Comparison of ENCODE assay signal across 8 mouse cellular contexts in the genomic region with DNA sequence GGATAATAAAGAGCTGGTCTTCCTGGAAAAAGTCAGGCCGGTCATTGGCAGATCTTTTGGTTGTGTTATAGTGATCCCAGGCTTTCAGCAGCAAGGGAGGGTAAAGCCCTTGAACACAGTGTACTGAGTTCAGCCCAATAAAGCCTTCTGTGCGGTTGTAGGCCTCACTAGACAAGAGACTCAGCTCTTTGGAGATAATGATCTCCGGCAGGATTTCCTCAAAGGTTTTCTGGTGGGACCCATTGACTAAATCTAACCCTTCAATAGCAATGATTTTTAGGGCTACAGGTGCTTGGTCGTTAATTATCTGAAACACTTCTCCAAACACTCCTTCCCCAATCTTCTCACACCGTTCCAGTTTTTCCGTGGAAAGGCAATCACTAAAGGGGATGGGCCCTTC. TPM values are rescaled to one million over a fixed set of nuclear protein-coding genes. Genes with fewer than 3 reads are reported as not detected.
DNase-seq lines count a peak whose midpoint lies in the region; ATAC-seq and TF ChIP-seq lines count a peak whose summit lies in the region.

No protein-coding gene starts in this region.

- no peak overlapping the region for H3K27ac ChIP-seq in kidney, embryonic 16.5 days (ENCODE audit: low read length)
- H3K27ac ChIP-seq in bone marrow, adult 2 months (ENCODE audit: control insufficient read depth, insufficient read depth, low read depth, low read length, poor library complexity): no peak overlapping the region
- H3K27ac ChIP-seq in hindbrain, embryonic 14.5 days: no peak overlapping the region
- no peak overlapping the region for H3K27ac ChIP-seq in midbrain, embryonic 15.5 days
- H3K27ac ChIP-seq in layer of hippocampus, adult 2 months: no peak overlapping the region

- no peak for DNase-seq in kidney, postnatal 14 days
- DNase-seq in hindbrain, embryonic 14.5 days (ENCODE audit: low spot score): no peak
- no peak for DNase-seq in urinary bladder, adult 2 months (ENCODE audit: low spot score)
- no peak for DNase-seq in layer of hippocampus, adult 2 months (ENCODE audit: low spot score in 2 of 2)

- no peaks in the 10 kb centered on the region for H3K27me3 ChIP-seq in kidney, embryonic 16.5 days (ENCODE audit: insufficient read depth, low read length)
- H3K27me3 ChIP-seq in hindbrain, embryonic 14.5 days (ENCODE audit: control insufficient read depth, insufficient read depth, low read length): no peaks in the 10 kb centered on the region
- no peaks in the 10 kb centered on the region for H3K27me3 ChIP-seq in midbrain, embryonic 15.5 days (replicated peaks)

- H3K4me1 ChIP-seq in kidney, embryonic 16.5 days (ENCODE audit: insufficient read depth, low read length): peaks cover 32% of the 10 kb centered on the region
- no peaks in the 10 kb centered on the region; the same call in none of the 2 replicates for H3K4me1 ChIP-seq in bone marrow, adult 2 months (ENCODE audit: control insufficient read depth, insufficient read depth, low read length)
- peaks cover 6% of the 10 kb centered on the region for H3K4me1 ChIP-seq in hindbrain, embryonic 14.5 days (replicated peaks; ENCODE audit: control insufficient read depth, insufficient read depth, low read length)
- H3K4me1 ChIP-seq in midbrain, embryonic 15.5 days: peaks cover 8% of the 10 kb centered on the region; the same call in 1 of the 2 replicates

- no peaks in the 10 kb centered on the region for H3K9me3 ChIP-seq in kidney, embryonic 16.5 days (ENCODE audit: low read length)
- no peaks in the 10 kb centered on the region for H3K9me3 ChIP-seq in hindbrain, embryonic 14.5 days (ENCODE audit: control insufficient read depth, low read length)
- no peaks in the 10 kb centered on the region for H3K9me3 ChIP-seq in midbrain, embryonic 15.5 days

- WGBS in kidney, embryonic 16.5 days: 55% methylated on average over 6 of the region's 6 CpGs
- WGBS in bone marrow, adult 2 months: 28% methylated on average over 6 of the region's 6 CpGs
- 95% methylated on average over 6 of the region's 6 CpGs for WGBS in hindbrain, embryonic 14.5 days
- 91% methylated on average over 6 of the region's 6 CpGs for WGBS in midbrain, embryonic 15.5 days

- TF ChIP-seq POLR2A in bone marrow, adult 2 months (IDR thresholded peaks at IDR 0.05; ENCODE audit: borderline replicate concordance, control insufficient read depth, low read depth, low read length): no peak

- TF ChIP-seq CTCF in bone marrow, adult 2 months (IDR thresholded peaks at IDR 0.05; ENCODE audit: control insufficient read depth, insufficient read depth, low read length): no peak
- no peak for TF ChIP-seq CTCF in layer of hippocampus, adult 2 months (conservative IDR thresholded peaks at IDR 0.05)

- H3K4me2 ChIP-seq in kidney, embryonic 16.5 days (replicated peaks; ENCODE audit: low read depth, low read length): peak overlapping the region; percentile 67
- peak overlapping the region; percentile 88 for H3K4me2 ChIP-seq in hindbrain, embryonic 14.5 days (replicated peaks)
- H3K4me2 ChIP-seq in midbrain, embryonic 15.5 days: 0 out of 2 replicates have a peak overlapping the region, but pooled peaks have one; percentile 80

- H3K36me3 ChIP-seq in kidney, embryonic 16.5 days (ENCODE audit: insufficient read depth, low read length): peaks cover 24% of the 10 kb centered on the region
- H3K36me3 ChIP-seq in hindbrain, embryonic 14.5 days (replicated peaks; ENCODE audit: control insufficient read depth, insufficient read depth): no peaks in the 10 kb centered on the region
- no peaks in the 10 kb centered on the region for H3K36me3 ChIP-seq in midbrain, embryonic 15.5 days (replicated peaks)

- peak overlapping the region; percentile 91 for H3K4me3 ChIP-seq in kidney, embryonic 16.5 days (ENCODE audit: low read length)
- H3K4me3 ChIP-seq in bone marrow, adult 2 months (replicated peaks; ENCODE audit: control insufficient read depth, low read depth, low read length): peak overlapping the region; percentile 95
- 0 out of 2 replicates have a peak overlapping the region, but pooled peaks have one; percentile 78 for H3K4me3 ChIP-seq in hindbrain, embryonic 14.5 days (replicated peaks; ENCODE audit: low read length)
- H3K4me3 ChIP-seq in midbrain, embryonic 15.5 days: no peak overlapping the region
- H3K4me3 ChIP-seq in layer of hippocampus, adult 2 months: no peak overlapping the region

- ATAC-seq in kidney, embryonic 16.5 days (ENCODE audit: low FRiP score, low TSS enrichment): no peak
- ATAC-seq in hindbrain, embryonic 14.5 days (ENCODE audit: low FRiP score): no peak
- no peak for ATAC-seq in midbrain, embryonic 15.5 days (replicated peaks)
- ATAC-seq in monocyte, adult 5-6 weeks (replicated peaks; ENCODE audit: insufficient number of reproducible peaks, low FRiP score, low TSS enrichment, poor library complexity, severe bottlenecking): no peak

- peak overlapping the region; percentile 70 for H3K9ac ChIP-seq in kidney, embryonic 16.5 days (replicated peaks; ENCODE audit: low read length)
- H3K9ac ChIP-seq in hindbrain, embryonic 14.5 days: no peak overlapping the region
- H3K9ac ChIP-seq in midbrain, embryonic 15.5 days: no peak overlapping the region; the same call in 1 of the 2 replicates

RNA-seq across cellular contexts. Expression of a gene that starts 1.5 kb away (rescaled TPM):
- 16.9 and 18.5 TPM in 2 replicates for polyA plus RNA-seq in kidney, embryonic 16.5 days (2015; fragmentation: Nextera tagmentation; extraction: Ambion mirVana)
- 8.7 and 15.2 TPM in 2 replicates for polyA plus RNA-seq in bone marrow, adult 2 months (2011; ENCODE audit: insufficient read depth, insufficient read length, low replicate concordance, missing spikeins)
- 2.4 and 3.2 TPM in 2 replicates for polyA plus RNA-seq in hindbrain, embryonic 14.5 days (2014; fragmentation: Nextera tagmentation; extraction: Ambion mirVana)
- polyA plus RNA-seq in midbrain, embryonic 15.5 days (2015; fragmentation: Nextera tagmentation; extraction: Ambion mirVana): 2.2 and 2.6 TPM in 2 replicates
- polyA plus RNA-seq in urinary bladder, adult 2 months (2012; rRNA removed): 0.41 and 0.58 TPM in 2 replicates
- 6.3 to 16.9 TPM (median 6.5 TPM) in 3 replicates for total RNA-seq in monocyte, adult 5-6 weeks (2017)
- total RNA-seq in layer of hippocampus, adult 2 months (2021): under 1 TPM; 0.33 to 0.44 TPM

RNA-seq across cellular contexts. Expression of a gene that starts 23.6 kb away (rescaled TPM):
- polyA plus RNA-seq in kidney, embryonic 16.5 days (2015; fragmentation: Nextera tagmentation; extraction: Ambion mirVana): 0.81 TPM in 2 replicates
- 0.85 TPM in 1 of 2 replicates, not detected in the other for polyA plus RNA-seq in bone marrow, adult 2 months (2011; ENCODE audit: insufficient read depth, insufficient read length, low replicate concordance, missing spikeins)
- 0.33 and 1.0 TPM in 2 replicates for polyA plus RNA-seq in hindbrain, embryonic 14.5 days (2014; fragmentation: Nextera tagmentation; extraction: Ambion mirVana)
- 0.36 and 0.40 TPM in 2 replicates for polyA plus RNA-seq in midbrain, embryonic 15.5 days (2015; fragmentation: Nextera tagmentation; extraction: Ambion mirVana)
- polyA plus RNA-seq in urinary bladder, adult 2 months (2012; rRNA removed): 3.1 TPM in 2 replicates
- total RNA-seq in monocyte, adult 5-6 weeks (2017): 0.32 TPM in 1 of 3 replicates, not detected in the others
- 1 to 10 TPM; 2.0 to 3.1 TPM for total RNA-seq in layer of hippocampus, adult 2 months (2021)

RNA-seq across cellular contexts. Expression of a gene that starts 40.2 kb away (rescaled TPM):
- 121 and 123 TPM in 2 replicates for polyA plus RNA-seq in kidney, embryonic 16.5 days (2015; fragmentation: Nextera tagmentation; extraction: Ambion mirVana)
- 34.9 and 46.1 TPM in 2 replicates for polyA plus RNA-seq in bone marrow, adult 2 months (2011; ENCODE audit: insufficient read depth, insufficient read length, low replicate concordance, missing spikeins)
- 148 and 152 TPM in 2 replicates for polyA plus RNA-seq in hindbrain, embryonic 14.5 days (2014; fragmentation: Nextera tagmentation; extraction: Ambion mirVana)
- 116 TPM in 2 replicates for polyA plus RNA-seq in midbrain, embryonic 15.5 days (2015; fragmentation: Nextera tagmentation; extraction: Ambion mirVana)
- polyA plus RNA-seq in urinary bladder, adult 2 months (2012; rRNA removed): 49.0 and 62.3 TPM in 2 replicates
- 28.3 to 33.4 TPM (median 32.5 TPM) in 3 replicates for total RNA-seq in monocyte, adult 5-6 weeks (2017)
- total RNA-seq in layer of hippocampus, adult 2 months (2021): 10 to 100 TPM; 44.6 to 47.5 TPM

RNA-seq across cellular contexts. Expression of a gene that starts 40.3 kb away (rescaled TPM):
- 231 and 251 TPM in 2 replicates for polyA plus RNA-seq in kidney, embryonic 16.5 days (2015; fragmentation: Nextera tagmentation; extraction: Ambion mirVana)
- polyA plus RNA-seq in bone marrow, adult 2 months (2011; ENCODE audit: insufficient read depth, insufficient read length, low replicate concordance, missing spikeins): 5.4 and 9.9 TPM in 2 replicates
- polyA plus RNA-seq in hindbrain, embryonic 14.5 days (2014; fragmentation: Nextera tagmentation; extraction: Ambion mirVana): 121 and 132 TPM in 2 replicates
- polyA plus RNA-seq in midbrain, embryonic 15.5 days (2015; fragmentation: Nextera tagmentation; extraction: Ambion mirVana): 156 and 161 TPM in 2 replicates
- polyA plus RNA-seq in urinary bladder, adult 2 months (2012; rRNA removed): 101 and 131 TPM in 2 replicates
- total RNA-seq in monocyte, adult 5-6 weeks (2017): 14.2 to 15.7 TPM (median 14.6 TPM) in 3 replicates
- total RNA-seq in layer of hippocampus, adult 2 months (2021): 1 to 10 TPM; 9.2 TPM

RNA-seq across cellular contexts. Expression of a gene that starts 46.2 kb away (rescaled TPM):
- 0.24 and 0.44 TPM in 2 replicates for polyA plus RNA-seq in kidney, embryonic 16.5 days (2015; fragmentation: Nextera tagmentation; extraction: Ambion mirVana)
- polyA plus RNA-seq in bone marrow, adult 2 months (2011; ENCODE audit: insufficient read depth, insufficient read length, low replicate concordance, missing spikeins): 1.2 TPM in 1 of 2 replicates, not detected in the other
- 0.25 and 0.32 TPM in 2 replicates for polyA plus RNA-seq in hindbrain, embryonic 14.5 days (2014; fragmentation: Nextera tagmentation; extraction: Ambion mirVana)
- 0.15 and 0.27 TPM in 2 replicates for polyA plus RNA-seq in midbrain, embryonic 15.5 days (2015; fragmentation: Nextera tagmentation; extraction: Ambion mirVana)
- 0.50 and 0.58 TPM in 2 replicates for polyA plus RNA-seq in urinary bladder, adult 2 months (2012; rRNA removed)
- total RNA-seq in monocyte, adult 5-6 weeks (2017): 1.7 to 2.4 TPM (median 1.8 TPM) in 3 replicates
- total RNA-seq in layer of hippocampus, adult 2 months (2021): under 1 TPM; 0.15 to 0.20 TPM

Comparison
In these comparisons a context has a peak if more than half of its experiments do, and no peak if none do; other contexts are left out.
1. H3K4me3 ChIP-seq: peak in kidney, embryonic 16.5 days (single experiment), bone marrow, adult 2 months (single experiment) and hindbrain, embryonic 14.5 days (single experiment); none in midbrain, embryonic 15.5 days (single experiment) and layer of hippocampus, adult 2 months (single experiment).
2. Peak in every context shown above with its lines, with median percentiles within 50 percentile points of each other: H3K4me2 ChIP-seq.